Mouse (Mus musculus) kidney, postnatal 0 days (tissue): Measurements from ENCODE around the gene Acp2. TPM values are rescaled to one million over a fixed set of nuclear protein-coding genes. Genes with fewer than 3 reads are reported as not detected.

Experiments used
- ATAC-seq: fragments of 200-750 bp; cut with Nextera tagmentation; replicated peaks from 2 replicates; pipeline ENCODE4 v1.8.0; 2017; ENCODE audit warnings: low read depth, moderate number of reproducible peaks, moderate TSS enrichment, moderate library complexity; ENCODE audit not compliant: low FRiP score
- DNase-seq: peaks from one replicate; pipeline ENCODE4 v3.0.0-alpha.2; 2016; ENCODE audit warnings: low spot score
- H3K27ac ChIP-seq: fragments of 300-500 bp; sonication (generic); 2 replicates; pipeline ENCODE4 v1.5.1; 2014; ENCODE audit warnings: mild to moderate bottlenecking
- H3K27me3 ChIP-seq: fragments of 300-500 bp; sonication (generic); 2 replicates; pipeline ENCODE4 v1.6.1; 2014; ENCODE audit warnings: low read length, mixed read lengths; ENCODE audit not compliant: insufficient read depth
- H3K36me3 ChIP-seq: fragments of 300-500 bp; sonication (generic); 2 replicates; pipeline ENCODE4 v1.6.1; 2014; ENCODE audit warnings: low read length, mixed read lengths; ENCODE audit not compliant: insufficient read depth
- H3K4me1 ChIP-seq: fragments of 300-500 bp; sonication (generic); replicated peaks from 2 replicates; pipeline ENCODE4 v1.6.1; 2014; ENCODE audit warnings: antibody characterized with exemption, low read length, mixed read lengths; ENCODE audit not compliant: insufficient read depth
- H3K4me2 ChIP-seq: fragments of 300-500 bp; sonication (generic); 2 replicates; pipeline ENCODE4 v1.6.1; 2014; ENCODE audit warnings: mild to moderate bottlenecking, low read length, moderate library complexity, mixed read lengths
- H3K4me3 ChIP-seq: fragments of 300-500 bp; sonication (generic); replicated peaks from 2 replicates; pipeline ENCODE4 v1.5.1; 2014; ENCODE audit warnings: low read depth, low read length
- H3K9ac ChIP-seq: fragments of 300-500 bp; sonication (generic); 2 replicates; pipeline ENCODE4 v1.6.1; 2014; ENCODE audit warnings: low read depth, low read length
- H3K9me3 ChIP-seq: fragments of 300-500 bp; sonication (generic); replicated peaks from 2 replicates; pipeline ENCODE4 v1.6.1; 2016; ENCODE audit warnings: low read length, inconsistent platforms, mixed read lengths
- CTCF ChIP-seq: IDR thresholded peaks from 2 replicates; pipeline ENCODE4 v1.5.1; 2016; ENCODE audit warnings: antibody characterized with exemption, low read depth, mild to moderate bottlenecking, moderate library complexity
- WGBS: fragments of 180-500 bp; shearing (Covaris S2); extraction: QIAGEN DNeasy Blood & Tissue Kit; methylation state at CpG from one replicate; pipeline ENCODE4 v1.1.7; 2014; 5-methylcytosine and 5-hydroxymethylcytosine counted together
- polyA plus RNA-seq: library from polyadenylated mRNA; unstranded; fragments of >200 nt; fragmentation: Nextera tagmentation; extraction: Ambion mirVana; gene quantifications from 2 replicates; pipeline ENCODE4 v1.2.1, GENCODE M21; 2015

Gene Acp2
- polyA plus RNA-seq, 1 experiment from 2014 or later = 22.4 TPM

- no peaks in the 10 kb centered on the region for H3K36me3 ChIP-seq
Observed at GRCm38 (mm10) chr2:91186208-91186607, 16.5 kb upstream of the Acp2 start.

GRCm38 (mm10) chr2:91187431-91187830, 15.3 kb upstream of the Acp2 start:
- Histone ChIP-seq H3K4me2 (no peak overlapping the region), H3K36me3 (no peaks in the 10 kb centered on the region), H3K9me3 (no peaks in the 10 kb centered on the region), H3K27ac (no peak overlapping the region), H3K4me3 (no peak overlapping the region), H3K27me3 (no peaks in the 10 kb centered on the region), H3K4me1 (no peaks in the 10 kb centered on the region), H3K9ac (no peak overlapping the region)
- DNase-seq = no peak
- WGBS = 55% methylated on average over 4 of the region's 4 CpGs
- TF ChIP-seq CTCF = no peak
- ATAC-seq = no peak

More at GRCm38 (mm10) chr2:91186208-91186607, 16.5 kb upstream of the Acp2 start:
- DNase-seq = no peak
- WGBS = 70% methylated on average over 1 of the region's 1 CpGs
- ATAC-seq = no peak
- no peak overlapping the region for H3K27ac ChIP-seq
- no peaks in the 10 kb centered on the region for H3K27me3 ChIP-seq
- TF ChIP-seq CTCF = no peak
- no peak overlapping the region for H3K4me3 ChIP-seq
- H3K4me1 ChIP-seq = peaks cover 4% of the 10 kb centered on the region; the same call in 1 of the 2 replicates
- H3K9ac ChIP-seq = no peak overlapping the region
- H3K9me3 ChIP-seq = no peaks in the 10 kb centered on the region
- no peak overlapping the region for H3K4me2 ChIP-seq

DNA sequence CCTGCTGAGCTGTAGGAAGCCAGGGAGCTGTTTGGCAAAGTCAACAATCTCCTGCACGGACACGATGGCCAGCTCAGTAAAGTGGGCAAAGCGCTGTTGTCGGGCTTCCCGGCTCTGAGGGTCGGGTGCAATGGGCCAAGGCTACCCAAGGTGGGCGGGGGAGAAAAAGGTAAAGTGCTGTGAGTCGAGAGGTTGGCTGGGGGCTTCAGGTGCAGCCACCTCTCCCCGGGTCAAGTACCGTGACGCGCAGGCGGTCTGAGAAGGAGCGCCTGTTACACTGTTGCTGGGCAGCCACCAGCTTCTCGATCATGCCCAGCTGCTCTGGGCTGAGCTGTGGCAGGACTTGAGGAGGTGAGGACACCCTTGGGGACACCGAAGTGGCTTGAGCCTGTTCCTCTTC, 12.2 kb upstream of the Acp2 start:
- DNase-seq (no peak), ATAC-seq (no peak)
- Histone ChIP-seq H3K4me1 (peaks cover 2% of the 10 kb centered on the region; the same call in 1 of the 2 replicates), H3K9me3 (no peaks in the 10 kb centered on the region), H3K36me3 (no peaks in the 10 kb centered on the region), H3K27ac (no peak overlapping the region), H3K9ac (no peak overlapping the region), H3K4me3 (no peak overlapping the region), H3K27me3 (no peaks in the 10 kb centered on the region), H3K4me2 (no peak overlapping the region)
- TF ChIP-seq CTCF = no peak
- 83% methylated on average over 16 of the region's 16 CpGs for WGBS

DNA sequence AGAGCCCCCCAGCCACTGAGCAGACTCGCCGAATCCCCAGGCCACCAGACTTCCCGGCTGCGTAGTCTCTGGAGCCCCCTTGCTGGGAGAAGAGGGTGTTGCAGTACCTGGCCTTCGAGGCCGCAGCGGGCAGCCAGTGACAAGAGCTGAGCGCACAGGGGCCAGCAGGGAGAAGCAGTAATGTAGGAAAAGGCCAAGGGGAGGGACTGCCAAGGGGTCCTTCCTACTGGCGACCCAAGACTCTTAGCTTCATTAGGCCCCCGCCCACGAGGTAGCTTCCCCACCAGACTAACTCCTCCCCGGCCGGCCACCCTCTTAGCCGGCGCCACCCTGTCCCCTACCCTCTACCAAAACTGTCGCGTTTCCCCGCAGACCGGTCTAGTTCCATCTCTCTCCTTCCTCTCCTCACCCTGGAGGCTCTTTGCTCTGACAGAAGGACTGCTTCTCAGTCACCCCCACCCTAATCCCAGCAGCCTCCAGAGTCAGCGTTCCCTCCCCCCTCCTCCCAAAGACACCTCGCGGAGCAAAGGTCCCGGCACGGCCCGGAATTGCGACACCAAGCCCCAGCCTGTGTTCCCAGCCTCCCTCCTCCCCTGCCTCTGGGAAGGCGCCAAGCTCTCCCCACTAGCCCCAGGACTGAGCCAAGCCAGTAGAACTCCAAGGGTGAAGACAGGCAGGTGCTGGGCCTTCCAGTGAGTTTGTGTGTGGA, 7.9 kb upstream of the Acp2 start:
- Histone ChIP-seq H3K9me3 (no peaks in the 10 kb centered on the region), H3K27me3 (no peaks in the 10 kb centered on the region), H3K27ac (peak overlapping the region; percentile 65), H3K36me3 (no peaks in the 10 kb centered on the region), H3K4me3 (peak overlapping the region; percentile 30), H3K4me1 (peaks cover 2% of the 10 kb centered on the region; the same call in 1 of the 2 replicates), H3K4me2 (peak overlapping the region; percentile 74), H3K9ac (peak overlapping the region; percentile 54)
- under 1% methylated on average over 27 of the region's 27 CpGs for WGBS
- peak; percentile 85 for DNase-seq
- peak; percentile 89 for TF ChIP-seq CTCF
- ATAC-seq = peak; percentile 89

GRCm38 (mm10) chr2:91196577-91197001, 6.1 kb upstream of the Acp2 start:
- no peak overlapping the region for H3K4me3 ChIP-seq
- peaks cover 4% of the 10 kb centered on the region; the same call in 1 of the 2 replicates for H3K4me1 ChIP-seq
- no peak overlapping the region for H3K4me2 ChIP-seq
- 57% methylated on average over 3 of the region's 3 CpGs for whole genome bisulfite sequencing
- H3K9ac ChIP-seq = no peak overlapping the region
- H3K27me3 ChIP-seq = no peaks in the 10 kb centered on the region
- no peak for TF ChIP-seq CTCF
- no peak overlapping the region; the same call in 1 of the 2 replicates for H3K27ac ChIP-seq
- DNase-seq = peak; percentile 64
- ATAC-seq = no peak
- H3K9me3 ChIP-seq = no peaks in the 10 kb centered on the region
- H3K36me3 ChIP-seq = no peaks in the 10 kb centered on the region

- no peak overlapping the region for H3K9ac ChIP-seq
Observed at GRCm38 (mm10) chr2:91198888-91199287, 3.8 kb upstream of the Acp2 start.

More at GRCm38 (mm10) chr2:91198888-91199287, 3.8 kb upstream of the Acp2 start:
- no peak for DNase-seq
- H3K9me3 ChIP-seq = no peaks in the 10 kb centered on the region
- no peak overlapping the region for H3K4me3 ChIP-seq
- no peak for ATAC-seq
- H3K36me3 ChIP-seq = no peaks in the 10 kb centered on the region
- H3K4me2 ChIP-seq = no peak overlapping the region
- 82% methylated on average over 3 of the region's 3 CpGs for WGBS
- H3K4me1 ChIP-seq = peaks cover 17% of the 10 kb centered on the region
- H3K27me3 ChIP-seq = no peaks in the 10 kb centered on the region
- TF ChIP-seq CTCF = no peak
- no peak overlapping the region for H3K27ac ChIP-seq
